Mouse (Mus musculus) MEL (cell line): ENCODE results near the gene Pum1.

Experiments used
- CTCF ChIP-seq, 3 experiments: IDR thresholded peaks in 2 of 3; conservative IDR thresholded peaks in 1 of 3; 2 replicates each; pipeline ENCODE4 v1.5.1; 2011 to 2012; ENCODE audit warnings: low read length in 3 of 3, low read depth in 2 of 3, mild to moderate bottlenecking in 2 of 3, improper control_type of control experiment in 1 of 3, inconsistent platforms in 1 of 3, mixed read lengths in 1 of 3, moderate library complexity in 1 of 3; ENCODE audit not compliant: control insufficient read depth in 1 of 3, insufficient read depth in 1 of 3, poor library complexity in 1 of 3, severe bottlenecking in 1 of 3
- JUND ChIP-seq: IDR thresholded peaks from 2 replicates; pipeline ENCODE4 v1.6.1; 2011; ENCODE audit warnings: low read depth, mild to moderate bottlenecking, improper control_type of control experiment, low read length
- MAX ChIP-seq: IDR thresholded peaks from 2 replicates; pipeline ENCODE4 v1.6.1; 2011; ENCODE audit warnings: low read length, improper control_type of control experiment
- MXI1 ChIP-seq: IDR thresholded peaks from 2 replicates; pipeline ENCODE4 v1.6.1; 2011; ENCODE audit warnings: mild to moderate bottlenecking, low read depth, low read length, improper control_type of control experiment
- NRF1 ChIP-seq: IDR thresholded peaks from 2 replicates; pipeline ENCODE4 v1.6.1; 2014; ENCODE audit warnings: low read depth, mild to moderate bottlenecking, inconsistent platforms, low read length, improper control_type of control experiment, moderate library complexity; ENCODE audit not compliant: poor library complexity, insufficient read depth, severe bottlenecking
- TCF12 ChIP-seq: IDR thresholded peaks from 2 replicates; pipeline ENCODE4 v1.6.1; 2014; ENCODE audit warnings: low read depth, mild to moderate bottlenecking, inconsistent platforms, low read length, improper control_type of control experiment, moderate library complexity
- UBTF ChIP-seq: IDR thresholded peaks from 2 replicates; pipeline ENCODE4 v1.6.1; 2012; ENCODE audit warnings: low read depth, mild to moderate bottlenecking, inconsistent platforms, low read length, improper control_type of control experiment, moderate library complexity, borderline replicate concordance; ENCODE audit not compliant: insufficient read depth

DNA sequence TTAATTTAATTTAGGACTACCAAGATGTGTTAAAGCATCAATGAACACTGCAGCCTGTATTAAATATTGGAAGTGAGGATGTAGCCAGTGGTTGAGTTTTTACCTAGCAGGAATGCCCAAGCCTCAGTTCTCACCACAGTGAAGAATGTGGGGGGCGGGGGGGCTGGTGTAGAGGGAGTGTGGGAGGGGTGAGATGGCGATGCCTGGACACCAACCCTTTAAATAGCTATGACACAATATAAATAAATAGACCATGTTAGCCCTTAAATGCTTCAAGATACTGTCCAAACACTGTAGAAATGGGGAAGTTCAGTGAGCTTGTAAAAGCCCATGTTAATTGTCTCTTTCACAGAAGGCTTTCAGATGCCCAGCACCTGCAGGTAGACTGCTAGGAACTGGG lies 96.8 kb downstream of the Pum1 start:
- TF ChIP-seq JUND (no peak), MAX (no peak), UBTF (no peak), TCF12 (no peak), CTCF (IDR thresholded peaks at IDR 0.05 in 2 of 3, conservative IDR thresholded peaks at IDR 0.05 in 1 of 3; ENCODE audit: control insufficient read depth in 1 of 3, insufficient read depth in 1 of 3, low read depth in 2 of 3, low read length in 3 of 3, poor library complexity in 1 of 3, severe bottlenecking in 1 of 3) (no peak), NRF1 (no peak), MXI1 (no peak)
